Mouse (Mus musculus): ENCODE results near the gene Rprd2. TPM values are rescaled to one million over a fixed set of nuclear protein-coding genes. Genes with fewer than 3 reads are reported as not detected.
"Not testable (repeated sequence)": the region's sequence is repeated elsewhere in the genome, so short reads cannot be mapped to it uniquely, and the experiment has no call there.

The Rprd2 gene
- polyA plus RNA-seq (2015; fragmentation: Nextera tagmentation; extraction: Ambion mirVana) = 22.6 and 26.5 TPM in 2 replicates

DNA sequence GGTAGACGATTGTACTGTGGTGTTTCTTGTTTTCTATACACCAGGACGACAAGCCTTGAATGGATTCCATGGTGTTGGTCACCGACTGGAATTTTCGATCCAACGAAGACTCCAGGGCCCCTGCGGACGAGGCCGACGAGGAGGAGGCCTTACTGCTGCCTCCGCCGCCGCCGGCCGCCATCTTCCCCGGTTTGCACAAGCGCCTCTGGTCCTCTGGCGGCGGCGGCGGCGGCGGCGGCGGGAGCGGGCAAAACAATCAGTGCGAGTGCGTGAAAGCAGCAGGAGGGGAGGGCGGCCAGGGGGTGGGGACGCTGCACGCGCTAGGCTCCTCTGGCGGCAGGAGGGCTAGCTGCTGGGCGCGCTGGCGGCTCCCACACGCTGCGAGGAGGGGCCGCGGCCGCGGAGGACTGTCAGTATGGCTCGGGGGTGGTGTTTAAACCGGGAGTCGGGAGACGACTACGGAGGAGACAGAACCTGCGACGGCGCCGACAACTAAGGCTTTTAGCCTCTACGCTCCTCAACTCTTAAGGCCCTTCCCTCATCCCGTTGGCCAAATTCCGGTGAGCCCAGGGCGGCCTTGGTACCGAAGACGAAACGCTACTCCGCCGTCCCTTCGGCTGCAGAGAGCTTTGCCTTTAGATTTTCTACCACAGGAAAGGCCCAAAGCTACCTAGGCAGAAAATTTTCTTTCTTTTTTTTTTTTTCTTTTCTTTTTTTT, at the start of gene Rprd2:
Gene Rprd2, minus strand, starts transcription at position 293 of the 718 bp plus-strand sequence.
- Histone ChIP-seq H3K9ac (peak within 1 kb of the TSS; percentile 97), H3K4me2 (peak within 1 kb of the TSS; percentile 68), H3K4me3 (peak within 1 kb of the TSS; percentile 69), H3K27ac (replicated peaks) (peak within 1 kb of the TSS; percentile 100), H3K36me3 (no peaks in the 10 kb centered on the region), H3K27me3 (no peaks in the 10 kb centered on the region), H3K9me3 (no peaks in the 10 kb centered on the region), H3K4me1 (replicated peaks) (peaks cover 36% of the 10 kb centered on the region)
- WGBS = under 1% methylated on average over 58 of the region's 60 CpGs
- peak; percentile 73 for ATAC-seq (ENCODE audit: low read depth)

DNA sequence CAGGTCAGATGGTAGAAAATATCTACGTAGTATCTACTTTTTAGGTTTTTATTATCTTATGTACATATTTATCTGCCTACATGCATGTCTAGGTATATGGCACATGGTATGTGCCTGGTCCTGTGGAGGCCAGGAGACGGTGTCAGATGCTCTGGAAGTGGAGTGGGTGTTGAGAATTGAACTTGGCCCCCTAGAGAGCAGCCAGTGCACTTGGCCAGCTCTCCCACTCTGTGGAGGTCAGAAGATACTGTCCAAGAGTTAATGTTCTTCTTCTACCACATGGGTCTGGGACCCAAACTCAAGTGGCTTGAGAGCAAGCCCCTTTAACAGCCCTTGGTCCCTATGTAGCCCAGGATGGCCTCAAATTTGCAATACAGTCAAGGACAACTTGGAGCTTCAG, 48.7 kb upstream of the Rprd2 start:
- no peak for ATAC-seq (ENCODE audit: low read depth)
- no peak overlapping the region for H3K27ac ChIP-seq (replicated peaks)
- H3K36me3 ChIP-seq = peaks cover 63% of the 10 kb centered on the region
- no peak overlapping the region for H3K4me3 ChIP-seq
- H3K27me3 ChIP-seq = no peaks in the 10 kb centered on the region
- H3K9me3 ChIP-seq = no peaks in the 10 kb centered on the region
- 93% methylated on average over 2 of the region's 2 CpGs for WGBS
- no peak overlapping the region for H3K4me2 ChIP-seq
- no peak overlapping the region for H3K9ac ChIP-seq
- H3K4me1 ChIP-seq (replicated peaks) = peaks cover 19% of the 10 kb centered on the region

GRCm38 (mm10) chr3:95866071-95866470, 47.4 kb upstream of the Rprd2 start:
- H3K27ac ChIP-seq (replicated peaks) = no peak overlapping the region
- peaks cover 12% of the 10 kb centered on the region for H3K4me1 ChIP-seq (replicated peaks)
- no peak overlapping the region for H3K9ac ChIP-seq
- peaks cover 69% of the 10 kb centered on the region for H3K36me3 ChIP-seq
- H3K27me3 ChIP-seq = no peaks in the 10 kb centered on the region
- no peak for ATAC-seq (ENCODE audit: low read depth)
- no peak overlapping the region for H3K4me2 ChIP-seq
- 91% methylated on average over 5 of the region's 5 CpGs for WGBS
- H3K9me3 ChIP-seq = no peaks in the 10 kb centered on the region
- H3K4me3 ChIP-seq = no peak overlapping the region

DNA sequence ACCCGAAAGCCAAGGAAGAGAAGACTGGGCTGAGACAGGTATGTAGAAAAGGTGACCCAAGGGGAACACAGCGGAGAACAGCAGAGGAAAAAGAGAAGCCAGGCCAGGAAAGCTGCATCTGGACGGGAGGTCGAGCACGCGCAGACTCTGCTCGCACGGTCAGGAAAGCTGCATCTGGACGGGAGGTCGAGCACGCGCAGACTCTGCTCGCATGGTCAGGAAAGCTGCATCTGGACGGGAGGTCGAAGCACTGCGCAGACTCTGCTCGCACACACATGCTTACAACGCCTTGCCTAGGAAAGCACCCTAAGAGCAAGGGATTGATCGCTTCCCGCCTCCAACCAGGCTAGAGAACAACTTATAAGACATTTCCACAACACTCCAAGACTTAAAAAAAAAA, 46.9 kb upstream of the Rprd2 start:
- Histone ChIP-seq H3K4me3 (no peak overlapping the region), H3K9me3 (no peaks in the 10 kb centered on the region), H3K27ac (replicated peaks) (no peak overlapping the region), H3K36me3 (peaks cover 69% of the 10 kb centered on the region), H3K9ac (no peak overlapping the region), H3K4me1 (replicated peaks) (peaks cover 7% of the 10 kb centered on the region), H3K4me2 (no peak overlapping the region), H3K27me3 (no peaks in the 10 kb centered on the region)
- ATAC-seq (ENCODE audit: low read depth) = no peak
- WGBS = 91% methylated on average over 20 of the region's 20 CpGs

- no peak overlapping the region for H3K27ac ChIP-seq (replicated peaks)
- H3K9me3 ChIP-seq = no peaks in the 10 kb centered on the region
- H3K4me1 ChIP-seq (replicated peaks) = peaks cover 2% of the 10 kb centered on the region
- H3K36me3 ChIP-seq = peaks cover 69% of the 10 kb centered on the region
- H3K27me3 ChIP-seq = no peaks in the 10 kb centered on the region
- no peak overlapping the region for H3K4me3 ChIP-seq
- no peak for ATAC-seq (ENCODE audit: low read depth)
- no peak overlapping the region for H3K9ac ChIP-seq
- no peak overlapping the region for H3K4me2 ChIP-seq
- 95% methylated on average over 5 of the region's 5 CpGs for WGBS
These were observed 46.4 kb upstream of the Rprd2 start for GRCm38 (mm10) chr3:95865050-95865449.

DNA sequence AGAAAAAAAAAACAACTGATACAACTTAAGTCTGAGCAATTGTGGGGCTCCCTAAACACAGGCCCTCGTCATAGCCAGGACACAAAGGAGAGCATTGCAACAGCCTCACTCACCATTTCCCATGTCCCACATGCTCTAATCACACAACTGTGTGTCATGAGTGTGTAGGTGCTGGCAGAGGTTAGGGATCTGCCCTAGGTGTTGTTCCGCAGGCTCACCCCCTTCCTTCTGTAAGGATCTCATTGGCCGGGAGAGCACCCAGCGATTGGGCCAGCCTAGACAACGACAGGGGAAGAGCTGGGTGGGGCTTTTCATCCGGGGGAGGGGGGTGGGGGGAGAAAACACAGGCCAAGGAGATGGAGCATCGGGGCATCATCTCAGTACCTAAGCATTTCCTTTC, 44.9 kb upstream of the Rprd2 start:
- H3K4me2 ChIP-seq = no peak overlapping the region
- H3K27ac ChIP-seq (replicated peaks) = no peak overlapping the region
- no peak for ATAC-seq (ENCODE audit: low read depth)
- WGBS = 80% methylated on average over 7 of the region's 7 CpGs
- no peaks in the 10 kb centered on the region for H3K27me3 ChIP-seq
- no peak overlapping the region for H3K9ac ChIP-seq
- H3K36me3 ChIP-seq = peaks cover 58% of the 10 kb centered on the region
- no peak overlapping the region for H3K4me3 ChIP-seq
- H3K9me3 ChIP-seq = no peaks in the 10 kb centered on the region
- no peaks in the 10 kb centered on the region for H3K4me1 ChIP-seq (replicated peaks)

DNA sequence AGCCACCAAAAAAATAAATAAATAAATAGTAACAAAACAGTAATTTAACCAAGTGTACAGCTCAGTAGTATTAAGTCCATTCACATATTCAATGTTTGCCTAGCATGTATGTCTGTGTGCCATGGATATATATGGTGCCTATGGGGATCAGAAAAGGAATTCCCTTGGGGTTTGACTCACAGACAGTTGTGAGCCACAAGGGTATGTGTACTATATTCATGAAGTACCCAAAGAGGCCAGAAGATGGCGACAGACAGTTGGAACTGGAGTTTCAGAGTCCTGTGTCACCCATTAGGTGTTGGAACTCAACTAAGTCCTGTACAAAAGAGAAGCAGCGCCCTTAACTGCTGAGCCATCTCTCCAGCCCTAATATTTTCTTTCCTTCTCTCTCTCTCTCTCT, 43.1 kb upstream of the Rprd2 start:
- Histone ChIP-seq H3K36me3 (peaks cover 43% of the 10 kb centered on the region), H3K4me2 (no peak overlapping the region)
- 28% methylated on average over 2 of the region's 2 CpGs for WGBS

GRCm38 (mm10) chr3:95861216-95861615, 42.6 kb upstream of the Rprd2 start:
- H3K27ac ChIP-seq (replicated peaks) = no peak overlapping the region

More for the DNA sequence above, 43.1 kb upstream of the Rprd2 start:
- H3K4me1 ChIP-seq (replicated peaks) = no peaks in the 10 kb centered on the region
- H3K27ac ChIP-seq (replicated peaks) = no peak overlapping the region
- H3K27me3 ChIP-seq = no peaks in the 10 kb centered on the region
- peak; percentile 73; the same call in 1 of the 2 replicates for ATAC-seq (ENCODE audit: low read depth)
- H3K9ac ChIP-seq = no peak overlapping the region
- H3K4me3 ChIP-seq = no peak overlapping the region
- H3K9me3 ChIP-seq = no peaks in the 10 kb centered on the region

DNA sequence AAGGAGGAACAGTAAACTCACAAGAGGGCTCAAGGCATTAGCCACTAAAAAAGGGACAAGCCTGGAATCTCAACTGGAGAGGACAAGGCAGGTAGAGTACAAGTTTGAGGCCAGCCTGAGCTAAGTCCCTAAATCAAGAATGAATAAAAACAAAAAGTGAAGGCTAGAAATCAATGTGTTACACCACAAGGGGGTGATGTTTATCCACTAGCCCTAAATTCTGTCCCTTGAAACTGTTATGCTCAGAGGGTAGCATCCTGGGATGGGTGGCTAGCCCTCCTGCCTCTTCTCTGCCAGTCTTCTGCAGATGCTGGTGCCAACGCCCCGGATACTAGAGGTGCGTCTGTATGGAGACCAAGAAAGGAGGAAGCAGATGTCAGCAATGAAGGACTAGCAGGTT, 41.7 kb upstream of the Rprd2 start:
- Histone ChIP-seq H3K9me3 (no peaks in the 10 kb centered on the region), H3K9ac (no peak overlapping the region), H3K4me1 (replicated peaks) (peaks cover 8% of the 10 kb centered on the region), H3K4me3 (no peak overlapping the region), H3K4me2 (no peak overlapping the region), H3K27me3 (no peaks in the 10 kb centered on the region), H3K27ac (replicated peaks) (no peak overlapping the region), H3K36me3 (peaks cover 28% of the 10 kb centered on the region)
- 92% methylated on average over 3 of the region's 3 CpGs for WGBS
- ATAC-seq (ENCODE audit: low read depth) = no peak

More at GRCm38 (mm10) chr3:95861216-95861615, 42.6 kb upstream of the Rprd2 start:
- 77% methylated on average over 10 of the region's 10 CpGs for WGBS
- Histone ChIP-seq H3K4me3 (no peak overlapping the region), H3K4me1 (replicated peaks) (peaks cover 5% of the 10 kb centered on the region), H3K9me3 (no peaks in the 10 kb centered on the region), H3K36me3 (peaks cover 37% of the 10 kb centered on the region), H3K4me2 (no peak overlapping the region), H3K27me3 (no peaks in the 10 kb centered on the region), H3K9ac (no peak overlapping the region)
- no peak for ATAC-seq (ENCODE audit: low read depth)

GRCm38 (mm10) chr3:95858278-95858677, 39.6 kb upstream of the Rprd2 start:
- not testable (repeated sequence) for H3K27ac ChIP-seq (replicated peaks); ATAC-seq (ENCODE audit: low read depth); H3K9me3 ChIP-seq; H3K9ac ChIP-seq; H3K4me3 ChIP-seq; H3K4me2 ChIP-seq; H3K27me3 ChIP-seq
- peaks cover 16% of the 10 kb centered on the region for H3K4me1 ChIP-seq (replicated peaks)
- 90% methylated on average over 3 of the region's 3 CpGs for whole genome bisulfite sequencing
- peaks cover 14% of the 10 kb centered on the region for H3K36me3 ChIP-seq

DNA sequence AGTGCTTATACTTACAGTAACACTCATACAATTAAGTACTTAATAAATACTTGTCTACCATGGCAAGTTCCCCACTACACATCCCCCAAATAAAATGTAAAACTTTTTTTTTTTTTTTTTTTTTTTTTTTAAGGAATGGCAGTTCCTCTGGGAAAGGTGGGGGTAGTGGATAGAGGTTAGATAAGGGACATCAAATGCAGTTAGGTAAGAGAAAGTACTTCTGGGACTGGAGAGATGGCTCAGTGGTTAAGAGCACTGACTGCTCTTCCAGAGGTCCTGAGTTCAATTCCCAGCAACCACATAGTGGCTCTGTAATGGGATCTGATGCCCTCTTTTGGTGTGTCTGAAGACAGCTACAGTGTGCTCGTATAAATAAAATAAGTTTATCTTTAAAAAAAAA, 38.4 kb upstream of the Rprd2 start:
- H3K4me2 ChIP-seq; H3K4me3 ChIP-seq; H3K27ac ChIP-seq (replicated peaks); H3K9me3 ChIP-seq; H3K27me3 ChIP-seq; ATAC-seq (ENCODE audit: low read depth); H3K9ac ChIP-seq: not testable (repeated sequence)
- H3K36me3 ChIP-seq = peaks cover 19% of the 10 kb centered on the region
- peaks cover 16% of the 10 kb centered on the region for H3K4me1 ChIP-seq (replicated peaks)
- 97% methylated on average over 1 of the region's 1 CpGs for WGBS

DNA sequence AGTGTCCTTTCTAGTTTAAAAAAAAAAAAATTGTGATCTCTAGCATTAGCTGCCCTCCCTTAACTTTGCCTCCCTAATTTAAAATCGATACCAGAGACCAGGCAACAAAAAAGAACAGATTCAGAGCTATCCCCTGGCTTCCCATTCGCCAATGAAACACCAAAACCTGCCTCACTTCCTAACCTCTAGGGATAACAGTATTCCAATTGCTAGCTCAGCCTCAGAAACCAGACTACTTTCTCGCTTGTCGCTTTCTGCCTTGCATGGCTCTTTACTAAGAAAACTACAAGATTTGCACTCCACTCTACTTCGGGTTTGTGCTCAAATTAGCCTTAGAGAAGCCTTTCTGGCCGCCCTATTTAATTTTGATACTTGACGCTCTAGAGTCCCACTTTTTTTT, 37.5 kb upstream of the Rprd2 start:
- Histone ChIP-seq H3K9ac (peak overlapping the region; percentile 87), H3K9me3 (no peaks in the 10 kb centered on the region), H3K4me3 (peak overlapping the region; percentile 82), H3K4me2 (peak overlapping the region; percentile 75), H3K36me3 (peaks cover 22% of the 10 kb centered on the region), H3K4me1 (replicated peaks) (peaks cover 16% of the 10 kb centered on the region), H3K27ac (replicated peaks) (peak overlapping the region; percentile 72), H3K27me3 (no peaks in the 10 kb centered on the region)
- ATAC-seq (ENCODE audit: low read depth) = peak; percentile 24; the same call in 1 of the 2 replicates
- 28% methylated on average over 7 of the region's 7 CpGs for WGBS

All from neural tube, embryonic 13.5 days (tissue).